Mouse (Mus musculus) midbrain, embryonic 12.5 days (tissue): ENCODE data around the gene Fam189a1. TPM values are rescaled to one million over a fixed set of nuclear protein-coding genes. Genes with fewer than 3 reads are reported as not detected.

Experiments
- ATAC-seq: fragments of 200-750 bp; cut with Nextera tagmentation; 2 replicates; pipeline ENCODE4 v1.8.0; 2017; ENCODE audit warnings: low read depth, moderate TSS enrichment, moderate library complexity; ENCODE audit not compliant: low FRiP score
- H3K27ac ChIP-seq: fragments of 300-500 bp; sonication (generic); replicated peaks from 2 replicates; pipeline ENCODE4 v1.5.1; 2016; ENCODE audit warnings: mild to moderate bottlenecking
- H3K27me3 ChIP-seq: fragments of 300-500 bp; sonication (generic); 2 replicates; pipeline ENCODE4 v1.6.1; 2016; ENCODE audit warnings: mild to moderate bottlenecking
- H3K36me3 ChIP-seq: fragments of 300-500 bp; sonication (generic); 2 replicates; pipeline ENCODE4 v1.6.1; 2016
- H3K4me1 ChIP-seq: fragments of 300-500 bp; sonication (generic); 2 replicates; pipeline ENCODE4 v1.6.1; 2016
- H3K4me2 ChIP-seq: fragments of 300-500 bp; sonication (generic); replicated peaks from 2 replicates; pipeline ENCODE4 v1.6.1; 2016; ENCODE audit warnings: mild to moderate bottlenecking, moderate library complexity
- H3K4me3 ChIP-seq: fragments of 300-500 bp; sonication (generic); 2 replicates; pipeline ENCODE4 v1.5.1; 2016; ENCODE audit warnings: mild to moderate bottlenecking
- H3K9ac ChIP-seq: fragments of 300-500 bp; sonication (generic); replicated peaks from 2 replicates; pipeline ENCODE4 v1.6.1; 2016; ENCODE audit warnings: mild to moderate bottlenecking, moderate library complexity
- H3K9me3 ChIP-seq: fragments of 300-500 bp; sonication (generic); 2 replicates; pipeline ENCODE4 v1.6.1; 2016; ENCODE audit warnings: mild to moderate bottlenecking
- WGBS: fragments of 180-500 bp; shearing (Covaris S2); methylation state at CpG from one replicate; pipeline ENCODE4 v1.1.7; 2016; 5-methylcytosine and 5-hydroxymethylcytosine counted together
- polyA plus RNA-seq: library from polyadenylated mRNA; unstranded; fragments of >200 nt; fragmentation: Nextera tagmentation; extraction: Ambion mirVana; gene quantifications from 2 replicates; pipeline ENCODE4 v1.2.1, GENCODE M21; 2016

The Fam189a1 gene
- polyA plus RNA-seq, 1 experiment from 2014 or later, result 4.4 TPM

- no peaks in the 10 kb centered on the region for H3K4me1 ChIP-seq
- no peak overlapping the region for H3K27ac ChIP-seq
- ATAC-seq, result no peak
- H3K4me2 ChIP-seq, result no peak overlapping the region
- H3K9me3 ChIP-seq, result no peaks in the 10 kb centered on the region
- H3K4me3 ChIP-seq, result no peak overlapping the region
- H3K36me3 ChIP-seq, result no peaks in the 10 kb centered on the region
- WGBS, result 79% methylated on average over 4 of the region's 4 CpGs
- H3K27me3 ChIP-seq, result no peaks in the 10 kb centered on the region
- H3K9ac ChIP-seq, result no peak overlapping the region
These were observed 225.4 kb downstream of the Fam189a1 start for GRCm38 (mm10) chr7:64930980-64931379.

- no peak overlapping the region for H3K9ac ChIP-seq
- H3K4me1 ChIP-seq, result peaks cover 11% of the 10 kb centered on the region
- H3K4me3 ChIP-seq, result no peak overlapping the region
- 84% methylated on average over 5 of the region's 5 CpGs for WGBS
- H3K36me3 ChIP-seq, result no peaks in the 10 kb centered on the region
- ATAC-seq, result no peak
- no peaks in the 10 kb centered on the region for H3K9me3 ChIP-seq
- H3K4me2 ChIP-seq, result no peak overlapping the region
- no peaks in the 10 kb centered on the region for H3K27me3 ChIP-seq
- no peak overlapping the region for H3K27ac ChIP-seq
These were observed 232.5 kb downstream of the Fam189a1 start for GRCm38 (mm10) chr7:64923918-64924317.

GRCm38 (mm10) chr7:64921189-64921588 lies 235.2 kb downstream of the Fam189a1 start:
- Histone ChIP-seq H3K9ac (no peak overlapping the region), H3K4me3 (no peak overlapping the region), H3K27ac (no peak overlapping the region; the same call in 1 of the 2 replicates), H3K9me3 (no peaks in the 10 kb centered on the region; the same call in 1 of the 2 replicates), H3K27me3 (no peaks in the 10 kb centered on the region), H3K36me3 (no peaks in the 10 kb centered on the region), H3K4me1 (peaks cover 11% of the 10 kb centered on the region), H3K4me2 (0 out of 2 replicates have a peak overlapping the region, but pooled peaks have one; percentile 8)
- WGBS, result 46% methylated on average over 13 of the region's 13 CpGs
- ATAC-seq, result peak; percentile 52; the same call in 1 of the 2 replicates

GRCm38 (mm10) chr7:64920735-64921134 lies 235.6 kb downstream of the Fam189a1 start:
- H3K4me3 ChIP-seq, result no peak overlapping the region
- H3K4me2 ChIP-seq, result no peak overlapping the region
- H3K9me3 ChIP-seq, result no peaks in the 10 kb centered on the region; the same call in 1 of the 2 replicates
- peaks cover 11% of the 10 kb centered on the region for H3K4me1 ChIP-seq
- WGBS, result 35% methylated on average over 5 of the region's 5 CpGs
- H3K9ac ChIP-seq, result no peak overlapping the region
- 0 out of 2 replicates have a peak, but pooled peaks have one; percentile 38 for ATAC-seq
- H3K27ac ChIP-seq, result no peak overlapping the region
- no peaks in the 10 kb centered on the region for H3K27me3 ChIP-seq
- H3K36me3 ChIP-seq, result no peaks in the 10 kb centered on the region

- Histone ChIP-seq H3K36me3 (no peaks in the 10 kb centered on the region), H3K27ac (no peak overlapping the region), H3K4me3 (no peak overlapping the region), H3K9ac (no peak overlapping the region), H3K27me3 (no peaks in the 10 kb centered on the region), H3K4me1 (peaks cover 8% of the 10 kb centered on the region), H3K4me2 (no peak overlapping the region), H3K9me3 (no peaks in the 10 kb centered on the region; the same call in 1 of the 2 replicates)
- 60% methylated on average over 7 of the region's 7 CpGs for WGBS
- 0 out of 2 replicates have a peak, but pooled peaks have one; percentile 25 for ATAC-seq
These were observed 239.7 kb downstream of the Fam189a1 start for GRCm38 (mm10) chr7:64916654-64917053.

- Histone ChIP-seq H3K9me3 (no peaks in the 10 kb centered on the region; the same call in 1 of the 2 replicates), H3K4me1 (no peaks in the 10 kb centered on the region), H3K27ac (no peak overlapping the region), H3K36me3 (no peaks in the 10 kb centered on the region), H3K9ac (no peak overlapping the region), H3K27me3 (no peaks in the 10 kb centered on the region), H3K4me2 (no peak overlapping the region), H3K4me3 (no peak overlapping the region)
- WGBS, result 74% methylated on average over 2 of the region's 2 CpGs
- ATAC-seq, result no peak
These were observed 241.2 kb downstream of the Fam189a1 start for GRCm38 (mm10) chr7:64915121-64915520.

GRCm38 (mm10) chr7:64911945-64912344 lies 244.4 kb downstream of the Fam189a1 start:
- no peaks in the 10 kb centered on the region for H3K36me3 ChIP-seq
- no peak overlapping the region for H3K4me3 ChIP-seq
- WGBS, result 72% methylated on average over 2 of the region's 2 CpGs
- H3K4me2 ChIP-seq, result no peak overlapping the region
- ATAC-seq, result no peak
- H3K9me3 ChIP-seq, result no peaks in the 10 kb centered on the region; the same call in 1 of the 2 replicates
- no peak overlapping the region for H3K9ac ChIP-seq
- no peaks in the 10 kb centered on the region for H3K27me3 ChIP-seq
- H3K4me1 ChIP-seq, result no peaks in the 10 kb centered on the region
- H3K27ac ChIP-seq, result no peak overlapping the region

GRCm38 (mm10) chr7:64910208-64910607 lies 246.2 kb downstream of the Fam189a1 start:
- no peak overlapping the region for H3K9ac ChIP-seq
- ATAC-seq, result no peak
- no peaks in the 10 kb centered on the region for H3K36me3 ChIP-seq
- H3K27ac ChIP-seq, result no peak overlapping the region
- H3K27me3 ChIP-seq, result no peaks in the 10 kb centered on the region
- 77% methylated on average over 2 of the region's 2 CpGs for WGBS
- no peak overlapping the region for H3K4me2 ChIP-seq
- no peaks in the 10 kb centered on the region for H3K4me1 ChIP-seq
- H3K4me3 ChIP-seq, result no peak overlapping the region
- no peaks in the 10 kb centered on the region; the same call in 1 of the 2 replicates for H3K9me3 ChIP-seq

GRCm38 (mm10) chr7:64906955-64907354 lies 249.4 kb downstream of the Fam189a1 start:
- Histone ChIP-seq H3K4me3 (no peak overlapping the region), H3K4me1 (no peaks in the 10 kb centered on the region), H3K4me2 (no peak overlapping the region), H3K9ac (no peak overlapping the region), H3K27me3 (no peaks in the 10 kb centered on the region), H3K36me3 (no peaks in the 10 kb centered on the region), H3K27ac (no peak overlapping the region), H3K9me3 (no peaks in the 10 kb centered on the region; the same call in 1 of the 2 replicates)
- 81% methylated on average over 5 of the region's 5 CpGs for WGBS
- no peak for ATAC-seq

GRCm38 (mm10) chr7:64905506-64905905 lies 250.9 kb downstream of the Fam189a1 start:
- Histone ChIP-seq H3K27me3 (no peaks in the 10 kb centered on the region), H3K9me3 (no peaks in the 10 kb centered on the region; the same call in 1 of the 2 replicates), H3K27ac (no peak overlapping the region), H3K4me2 (no peak overlapping the region), H3K4me1 (no peaks in the 10 kb centered on the region), H3K4me3 (no peak overlapping the region), H3K9ac (no peak overlapping the region), H3K36me3 (no peaks in the 10 kb centered on the region)
- no peak for ATAC-seq
- 90% methylated on average over 3 of the region's 3 CpGs for WGBS

- Histone ChIP-seq H3K9me3 (no peaks in the 10 kb centered on the region), H3K4me2 (no peak overlapping the region), H3K27ac (no peak overlapping the region), H3K36me3 (no peaks in the 10 kb centered on the region), H3K9ac (no peak overlapping the region), H3K27me3 (no peaks in the 10 kb centered on the region), H3K4me3 (no peak overlapping the region), H3K4me1 (peaks cover 6% of the 10 kb centered on the region; the same call in 1 of the 2 replicates)
- WGBS, result 90% methylated on average over 2 of the region's 2 CpGs
- no peak for ATAC-seq
These were observed 256.1 kb downstream of the Fam189a1 start for GRCm38 (mm10) chr7:64900249-64900648.

- no peak overlapping the region for H3K27ac ChIP-seq
- no peak overlapping the region for H3K4me3 ChIP-seq
- no peak overlapping the region for H3K4me2 ChIP-seq
- no peaks in the 10 kb centered on the region for H3K27me3 ChIP-seq
- H3K9ac ChIP-seq, result no peak overlapping the region
- ATAC-seq, result no peak
- H3K36me3 ChIP-seq, result no peaks in the 10 kb centered on the region
- no peaks in the 10 kb centered on the region for H3K9me3 ChIP-seq
- peaks cover 6% of the 10 kb centered on the region; the same call in 1 of the 2 replicates for H3K4me1 ChIP-seq
- 87% methylated on average over 6 of the region's 6 CpGs for WGBS
These were observed 259.8 kb downstream of the Fam189a1 start for GRCm38 (mm10) chr7:64896587-64896986.

GRCm38 (mm10) chr7:64895685-64896101 lies 260.7 kb downstream of the Fam189a1 start:
- H3K27ac ChIP-seq, result no peak overlapping the region
- no peak overlapping the region for H3K9ac ChIP-seq
- H3K4me2 ChIP-seq, result no peak overlapping the region
- H3K4me3 ChIP-seq, result no peak overlapping the region
- no peaks in the 10 kb centered on the region for H3K9me3 ChIP-seq
- peaks cover 6% of the 10 kb centered on the region; the same call in 1 of the 2 replicates for H3K4me1 ChIP-seq
- H3K36me3 ChIP-seq, result no peaks in the 10 kb centered on the region
- no peaks in the 10 kb centered on the region for H3K27me3 ChIP-seq
- 52% methylated on average over 5 of the region's 5 CpGs for WGBS
- ATAC-seq, result no peak
